Mouse (Mus musculus): Measurements from ENCODE around the gene P3h3.
"Not testable (repeated sequence)": the region's sequence is repeated elsewhere in the genome, so short reads cannot be mapped to it uniquely, and the experiment has no call there.

Gene P3h3

GRCm38 (mm10) chr6:124856916-124857839 lies at the start of gene P3h3:
TSS of gene P3h3 (minus strand) at chr6:124857752.
- peak; percentile 77 for DNase-seq (ENCODE audit: low read depth)

GRCm38 (mm10) chr6:124904991-124905860 lies 47.7 kb upstream of the P3h3 start:
- no peak for DNase-seq (ENCODE audit: low read depth)

GRCm38 (mm10) chr6:124904161-124904981 lies 46.8 kb upstream of the P3h3 start:
- DNase-seq (ENCODE audit: low read depth): no peak

- DNase-seq (ENCODE audit: low read depth): peak; percentile 95
Measured at GRCm38 (mm10) chr6:124903580-124904151, 46.1 kb upstream of the P3h3 start.

- DNase-seq (ENCODE audit: low read depth): no peak
Measured at GRCm38 (mm10) chr6:124901851-124902250, 44.3 kb upstream of the P3h3 start.

GRCm38 (mm10) chr6:124900801-124901480 lies 43.4 kb upstream of the P3h3 start:
- DNase-seq (ENCODE audit: low read depth): peak; percentile 69

- peak; percentile 76 for DNase-seq (ENCODE audit: low read depth)
Measured at GRCm38 (mm10) chr6:124900056-124900800, 42.7 kb upstream of the P3h3 start.

- peak; percentile 73 for DNase-seq (ENCODE audit: low read depth)
Measured at GRCm38 (mm10) chr6:124898359-124898758, 40.8 kb upstream of the P3h3 start.

GRCm38 (mm10) chr6:124894113-124894512 lies 36.6 kb upstream of the P3h3 start:
- DNase-seq (ENCODE audit: low read depth): not testable (repeated sequence)

- DNase-seq (ENCODE audit: low read depth): no peak
Measured at GRCm38 (mm10) chr6:124890997-124891396, 33.4 kb upstream of the P3h3 start.

- DNase-seq (ENCODE audit: low read depth): no peak
Measured at GRCm38 (mm10) chr6:124888555-124889125, 31.1 kb upstream of the P3h3 start.

- peak; percentile 69 for DNase-seq (ENCODE audit: low read depth)
Measured at GRCm38 (mm10) chr6:124887986-124888385, 30.4 kb upstream of the P3h3 start, which contains the start of gene Cd4. TSS of gene Cd4 (minus strand) at chr6:124888221.

- peak; percentile 64 for DNase-seq (ENCODE audit: low read depth)
Measured at GRCm38 (mm10) chr6:124885956-124886381, 28.4 kb upstream of the P3h3 start.

GRCm38 (mm10) chr6:124884714-124885500 lies 27.4 kb upstream of the P3h3 start:
- DNase-seq (ENCODE audit: low read depth): peak; percentile 91

- no peak for DNase-seq (ENCODE audit: low read depth)
Measured at GRCm38 (mm10) chr6:124883351-124883750, 25.8 kb upstream of the P3h3 start.

GRCm38 (mm10) chr6:124881821-124882220 lies 24.3 kb upstream of the P3h3 start:
- DNase-seq (ENCODE audit: low read depth): no peak

GRCm38 (mm10) chr6:124879390-124879789 lies 21.8 kb upstream of the P3h3 start:
- no peak for DNase-seq (ENCODE audit: low read depth)

GRCm38 (mm10) chr6:124874348-124874747 lies 16.8 kb upstream of the P3h3 start:
- DNase-seq (ENCODE audit: low read depth): no peak

- no peak for DNase-seq (ENCODE audit: low read depth)
Measured at GRCm38 (mm10) chr6:124866560-124866959, 9.0 kb upstream of the P3h3 start.
